Mouse (Mus musculus) hindbrain, embryonic 15.5 days (tissue): Measurements from ENCODE around the gene Gipc3. TPM values are rescaled to one million over a fixed set of nuclear protein-coding genes. Genes with fewer than 3 reads are reported as not detected.
A peak's percentile ranks its signal among the peaks of the same experiment; 100 is the strongest.

Experiments used
- ATAC-seq: fragments of 200-750 bp; cut with Nextera tagmentation; 2 replicates; pipeline ENCODE4 v1.8.0; 2017; ENCODE audit warnings: low read depth, moderate number of reproducible peaks, moderate TSS enrichment; ENCODE audit not compliant: low FRiP score
- H3K27ac ChIP-seq: fragments of 300-500 bp; sonication (generic); replicated peaks from 2 replicates; pipeline ENCODE4 v1.5.1; 2015; ENCODE audit warnings: mild to moderate bottlenecking, inconsistent platforms
- H3K27me3 ChIP-seq: fragments of 300-500 bp; sonication (generic); 2 replicates; pipeline ENCODE4 v1.6.1; 2015; ENCODE audit warnings: control low read depth, inconsistent platforms
- H3K36me3 ChIP-seq: fragments of 300-500 bp; sonication (generic); 2 replicates; pipeline ENCODE4 v1.6.1; 2015; ENCODE audit warnings: control low read depth, inconsistent platforms
- H3K4me1 ChIP-seq: fragments of 300-500 bp; sonication (generic); replicated peaks from 2 replicates; pipeline ENCODE4 v1.6.1; 2015; ENCODE audit warnings: control low read depth, inconsistent platforms
- H3K4me2 ChIP-seq: fragments of 300-500 bp; sonication (generic); 2 replicates; pipeline ENCODE4 v1.6.1; 2015; ENCODE audit warnings: moderate library complexity, mild to moderate bottlenecking, inconsistent platforms
- H3K4me3 ChIP-seq: fragments of 300-500 bp; sonication (generic); 2 replicates; pipeline ENCODE4 v1.5.1; 2015; ENCODE audit warnings: mild to moderate bottlenecking, inconsistent platforms
- H3K9ac ChIP-seq: fragments of 300-500 bp; sonication (generic); 2 replicates; pipeline ENCODE4 v1.6.1; 2015; ENCODE audit warnings: inconsistent platforms
- H3K9me3 ChIP-seq: fragments of 300-500 bp; sonication (generic); 2 replicates; pipeline ENCODE4 v1.6.1; 2016; ENCODE audit warnings: control low read depth, inconsistent platforms
- WGBS: fragments of 180-500 bp; shearing (Covaris S2); methylation state at CpG from one replicate; pipeline ENCODE4 v1.1.7; 2015; 5-methylcytosine and 5-hydroxymethylcytosine counted together
- polyA plus RNA-seq: library from polyadenylated mRNA; unstranded; fragments of >200 nt; fragmentation: Nextera tagmentation; extraction: Ambion mirVana; gene quantifications from 2 replicates; pipeline ENCODE4 v1.2.1, GENCODE M21; 2015

Gipc3 gene
- polyA plus RNA-seq, 1 experiment from 2014 or later = not detected

- Histone ChIP-seq H3K9me3 (no peaks in the 10 kb centered on the region), H3K27me3 (no peaks in the 10 kb centered on the region), H3K27ac (no peak overlapping the region), H3K36me3 (peaks cover 1% of the 10 kb centered on the region; the same call in 1 of the 2 replicates), H3K4me3 (no peak overlapping the region), H3K4me1 (peaks cover 32% of the 10 kb centered on the region), H3K9ac (no peak overlapping the region), H3K4me2 (no peak overlapping the region)
- 81% methylated on average over 9 of the region's 9 CpGs for WGBS
- ATAC-seq = no peak
Observed at GRCm38 (mm10) chr10:81301321-81301720, 41.7 kb downstream of the Gipc3 start.

DNA sequence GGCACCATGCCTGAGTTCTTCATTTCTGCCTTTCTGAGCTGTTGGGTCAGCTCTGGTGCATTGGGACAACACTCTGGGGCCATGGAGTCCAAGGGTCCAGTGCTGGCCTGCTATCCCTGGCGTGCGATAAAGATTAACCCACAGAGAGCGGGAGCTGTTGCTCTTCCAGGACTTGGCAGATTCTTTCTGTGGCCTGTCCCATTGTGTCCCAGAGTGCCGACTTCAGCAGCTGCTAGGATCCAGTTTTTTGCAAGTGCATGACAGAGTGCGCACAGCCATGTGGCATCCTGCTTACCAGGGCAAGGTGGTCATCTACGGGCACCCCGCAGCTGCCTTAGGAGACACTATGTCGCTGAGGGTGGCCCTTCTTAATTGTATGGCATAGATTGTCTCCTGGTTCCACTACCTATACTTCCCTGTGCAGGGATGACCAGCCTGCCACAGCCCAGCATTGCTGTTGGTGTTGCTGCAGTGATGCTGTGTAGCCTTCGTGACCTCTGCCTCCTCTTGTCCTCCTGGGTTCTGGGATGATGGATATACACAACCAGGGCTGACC, 42.6 kb downstream of the Gipc3 start:
- Histone ChIP-seq H3K4me1 (peaks cover 39% of the 10 kb centered on the region), H3K9ac (no peak overlapping the region), H3K4me2 (no peak overlapping the region), H3K36me3 (no peaks in the 10 kb centered on the region), H3K9me3 (no peaks in the 10 kb centered on the region), H3K27ac (no peak overlapping the region), H3K27me3 (no peaks in the 10 kb centered on the region), H3K4me3 (no peak overlapping the region)
- 80% methylated on average over 9 of the region's 9 CpGs for WGBS
- no peak for ATAC-seq

DNA sequence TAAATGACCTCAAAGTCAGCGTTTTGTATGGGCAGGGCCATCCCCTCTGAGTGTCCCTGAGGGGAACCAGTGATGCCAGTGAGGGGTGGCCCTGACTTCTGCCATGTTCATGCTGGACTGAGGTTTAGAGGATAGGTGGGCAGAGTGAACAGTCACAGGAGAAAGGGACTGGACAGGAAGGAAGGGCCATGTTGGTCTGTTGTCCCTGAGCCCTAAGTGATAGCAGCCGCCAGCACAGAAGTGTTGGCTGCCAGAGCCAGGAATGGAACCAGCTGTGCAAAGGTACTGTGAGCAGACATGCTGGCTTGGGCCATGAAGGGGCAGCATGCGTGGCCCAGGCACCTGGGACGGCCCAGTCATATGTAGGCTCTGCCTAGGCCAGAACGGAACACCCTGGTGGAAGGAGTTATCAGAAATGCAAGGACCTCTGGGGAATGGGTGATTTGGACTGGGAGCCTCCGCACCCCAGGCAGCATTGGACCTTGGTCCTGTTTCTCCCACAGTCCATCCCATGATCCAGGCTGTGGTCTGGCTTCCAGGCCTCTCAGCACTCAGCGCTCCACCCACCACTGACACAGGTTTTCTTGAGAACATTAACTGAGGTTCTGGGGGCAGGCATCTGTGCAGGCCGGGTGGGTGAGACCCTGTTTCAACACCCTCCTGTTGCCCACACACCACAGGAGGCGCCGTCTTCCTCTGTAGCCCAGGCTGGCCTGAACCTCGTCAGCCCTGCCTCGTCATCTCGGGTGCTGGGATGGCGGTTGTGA, 43.3 kb downstream of the Gipc3 start:
- H3K4me2 ChIP-seq = no peak overlapping the region
- H3K36me3 ChIP-seq = no peaks in the 10 kb centered on the region
- no peaks in the 10 kb centered on the region for H3K9me3 ChIP-seq
- no peak overlapping the region for H3K4me3 ChIP-seq
- ATAC-seq = no peak
- H3K27ac ChIP-seq = no peak overlapping the region
- H3K4me1 ChIP-seq = peaks cover 46% of the 10 kb centered on the region
- H3K27me3 ChIP-seq = no peaks in the 10 kb centered on the region
- WGBS = 86% methylated on average over 14 of the region's 14 CpGs
- no peak overlapping the region for H3K9ac ChIP-seq

- ATAC-seq = no peak
- Histone ChIP-seq H3K9ac (no peak overlapping the region), H3K4me1 (peaks cover 53% of the 10 kb centered on the region), H3K27me3 (no peaks in the 10 kb centered on the region), H3K9me3 (no peaks in the 10 kb centered on the region), H3K4me2 (no peak overlapping the region), H3K27ac (peak overlapping the region; percentile 28; the same call in 1 of the 2 replicates), H3K36me3 (no peaks in the 10 kb centered on the region), H3K4me3 (no peak overlapping the region)
- WGBS = 94% methylated on average over 17 of the region's 17 CpGs
Observed at GRCm38 (mm10) chr10:81298369-81299100, 44.5 kb downstream of the Gipc3 start.

DNA sequence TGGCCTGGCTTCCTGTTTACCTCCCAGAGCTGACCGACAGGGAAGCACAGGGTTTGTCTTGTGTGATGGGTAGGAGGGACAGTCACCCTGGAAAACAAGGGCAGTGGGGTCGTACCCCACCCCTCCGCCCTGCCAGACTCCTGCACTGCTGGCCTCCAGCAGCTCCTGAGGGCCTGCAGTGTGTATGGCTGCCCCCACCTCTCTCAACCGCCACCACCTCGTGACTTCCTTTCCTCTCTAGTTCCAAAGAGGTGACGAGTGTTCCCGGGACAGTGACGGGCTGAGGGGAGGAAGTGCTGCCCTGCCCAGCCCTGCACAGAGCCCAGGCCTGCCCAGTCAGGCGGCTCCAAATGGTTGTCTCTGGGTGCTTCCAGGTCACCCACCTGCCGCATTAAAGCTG, 45.2 kb downstream of the Gipc3 start:
- 0 out of 2 replicates have a peak overlapping the region, but pooled peaks have one; percentile 7 for H3K4me2 ChIP-seq
- H3K4me1 ChIP-seq = peaks cover 48% of the 10 kb centered on the region
- 74% methylated on average over 10 of the region's 10 CpGs for WGBS
- H3K27me3 ChIP-seq = no peaks in the 10 kb centered on the region
- no peaks in the 10 kb centered on the region for H3K9me3 ChIP-seq
- no peaks in the 10 kb centered on the region for H3K36me3 ChIP-seq
- ATAC-seq = no peak
- no peak overlapping the region for H3K9ac ChIP-seq
- H3K4me3 ChIP-seq = no peak overlapping the region
- peak overlapping the region; percentile 28; the same call in 1 of the 2 replicates for H3K27ac ChIP-seq

- Histone ChIP-seq H3K4me1 (peaks cover 42% of the 10 kb centered on the region), H3K9me3 (no peaks in the 10 kb centered on the region), H3K27ac (0 out of 2 replicates have a peak overlapping the region, but pooled peaks have one; percentile 28), H3K27me3 (no peaks in the 10 kb centered on the region), H3K36me3 (no peaks in the 10 kb centered on the region), H3K9ac (no peak overlapping the region), H3K4me3 (no peak overlapping the region), H3K4me2 (no peak overlapping the region)
- ATAC-seq = no peak
- WGBS = 86% methylated on average over 6 of the region's 6 CpGs
Observed at GRCm38 (mm10) chr10:81297246-81297645, 45.8 kb downstream of the Gipc3 start.

DNA sequence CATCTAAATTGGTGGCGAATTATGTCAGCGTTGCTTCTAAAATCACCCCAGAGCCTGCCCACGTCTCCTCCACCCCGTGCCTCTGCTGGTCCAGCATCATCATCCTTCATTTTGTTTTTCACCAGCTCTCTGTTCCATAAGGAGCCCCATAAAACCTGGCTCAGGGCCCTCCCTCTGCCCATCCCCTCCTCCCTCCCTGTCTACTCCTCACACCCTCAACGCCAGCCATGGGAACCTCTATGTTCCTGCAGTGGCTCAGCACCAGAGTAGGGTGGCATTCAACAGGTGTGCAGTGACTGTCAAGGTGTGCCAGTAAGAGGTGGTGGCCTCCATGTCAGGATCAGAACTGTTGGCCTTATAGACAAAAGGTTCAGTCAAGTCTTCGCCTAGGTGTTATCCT, 47.9 kb downstream of the Gipc3 start:
- peaks cover 47% of the 10 kb centered on the region for H3K4me1 ChIP-seq
- 91% methylated on average over 6 of the region's 6 CpGs for WGBS
- peak overlapping the region; percentile 71 for H3K4me2 ChIP-seq
- H3K27ac ChIP-seq = no peak overlapping the region
- H3K9me3 ChIP-seq = no peaks in the 10 kb centered on the region
- H3K36me3 ChIP-seq = no peaks in the 10 kb centered on the region
- no peak overlapping the region for H3K4me3 ChIP-seq
- 0 out of 2 replicates have a peak, but pooled peaks cover 6% of the 10 kb centered on the region for H3K27me3 ChIP-seq
- no peak overlapping the region for H3K9ac ChIP-seq
- no peak for ATAC-seq

DNA sequence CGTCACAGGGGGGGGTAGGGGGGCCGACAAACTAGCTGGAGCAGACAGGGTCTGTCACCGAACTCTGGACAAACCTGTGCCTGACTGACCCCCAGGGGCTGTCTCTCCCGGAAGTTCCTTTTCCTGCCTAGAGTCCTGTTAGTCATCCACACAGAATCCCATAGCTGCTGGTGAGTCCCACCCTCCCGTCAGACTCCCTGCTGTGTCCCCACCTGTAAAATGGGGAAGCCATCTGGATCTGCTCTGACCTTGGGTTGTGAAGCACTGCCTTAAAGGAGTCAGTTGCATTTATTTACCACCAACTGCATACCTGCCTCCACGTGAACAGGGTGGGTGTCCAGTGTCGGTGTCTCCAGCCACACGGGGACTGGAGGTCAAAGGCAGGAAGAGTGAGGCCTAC, 48.6 kb downstream of the Gipc3 start:
- 0 out of 2 replicates have a peak, but pooled peaks cover 11% of the 10 kb centered on the region for H3K27me3 ChIP-seq
- H3K9ac ChIP-seq = peak overlapping the region; percentile 89
- peak overlapping the region; percentile 71 for H3K4me2 ChIP-seq
- H3K9me3 ChIP-seq = no peaks in the 10 kb centered on the region
- H3K27ac ChIP-seq = no peak overlapping the region
- peaks cover 44% of the 10 kb centered on the region for H3K4me1 ChIP-seq
- H3K4me3 ChIP-seq = peak overlapping the region; percentile 90
- no peak for ATAC-seq
- no peaks in the 10 kb centered on the region for H3K36me3 ChIP-seq
- WGBS = 57% methylated on average over 8 of the region's 8 CpGs

DNA sequence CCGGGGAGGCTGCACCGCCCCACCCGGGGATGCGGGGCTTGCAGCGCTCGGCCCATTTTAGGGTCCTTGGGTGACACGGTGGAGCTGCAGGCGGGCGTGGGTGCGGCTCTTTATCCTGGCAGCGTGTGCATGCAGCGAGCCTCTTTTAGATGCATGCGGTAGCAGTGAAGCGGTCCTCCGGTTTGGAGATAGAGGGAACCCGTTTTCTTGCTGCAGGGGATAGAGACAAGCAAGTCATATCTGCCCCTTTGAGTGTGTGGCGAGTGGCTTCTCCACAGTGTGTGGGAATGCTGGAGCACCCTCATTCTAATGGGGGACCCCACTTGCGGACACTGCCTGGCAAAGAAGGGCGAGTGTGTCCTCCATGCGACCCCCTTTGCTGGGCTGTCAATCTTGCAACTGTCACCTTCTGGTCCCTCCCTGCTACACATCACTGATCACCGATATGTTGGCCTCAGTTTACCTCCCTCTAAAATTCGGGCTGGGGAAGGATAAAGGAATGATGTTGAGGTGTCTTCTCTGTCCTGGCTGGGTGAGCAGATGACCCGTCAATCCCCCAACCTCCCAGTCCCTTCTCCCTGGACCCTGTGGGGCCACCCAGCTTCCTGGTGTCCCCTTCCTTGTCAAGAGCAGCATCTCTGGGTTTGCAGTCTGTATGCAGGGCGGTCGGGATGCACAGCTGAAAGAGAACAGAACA, 49.6 kb downstream of the Gipc3 start:
- Histone ChIP-seq H3K27ac (peak overlapping the region; percentile 92), H3K4me1 (peaks cover 42% of the 10 kb centered on the region), H3K9ac (peak overlapping the region; percentile 89), H3K9me3 (no peaks in the 10 kb centered on the region), H3K4me3 (peak overlapping the region; percentile 90), H3K4me2 (peak overlapping the region; percentile 71), H3K27me3 (0 out of 2 replicates have a peak, but pooled peaks cover 11% of the 10 kb centered on the region), H3K36me3 (no peaks in the 10 kb centered on the region)
- peak; percentile 24 for ATAC-seq
- WGBS = 4% methylated on average over 25 of the region's 25 CpGs

GRCm38 (mm10) chr10:81292554-81293333, 50.3 kb downstream of the Gipc3 start, which contains the start of gene Pip5k1c:
TSS of gene Pip5k1c (plus strand) at chr10:81292963.
- Histone ChIP-seq H3K4me2 (peak within 1 kb of the TSS; percentile 71), H3K36me3 (no peaks in the 10 kb centered on the region), H3K4me1 (peaks cover 41% of the 10 kb centered on the region), H3K4me3 (peak within 1 kb of the TSS; percentile 90), H3K27ac (peak within 1 kb of the TSS; percentile 92), H3K27me3 (0 out of 2 replicates have a peak, but pooled peaks cover 11% of the 10 kb centered on the region), H3K9ac (peak within 1 kb of the TSS; percentile 89), H3K9me3 (no peaks in the 10 kb centered on the region)
- peak; percentile 95 for ATAC-seq
- WGBS = under 1% methylated on average over 61 of the region's 80 CpGs
